Mouse (Mus musculus): ENCODE data around the gene Atf2. TPM values are rescaled to one million over a fixed set of nuclear protein-coding genes. Genes with fewer than 3 reads are reported as not detected.

Atf2 gene
- total and polyA plus RNA-seq, 3 experiments: 15.9 to 40.9 (median 25.8) TPM

- in situ Hi-C loops (cut with MboI; ENCODE audit: low pct_ligation_motif_present, low pct_unique_long_range_greater_than_20kb, low sequenced_read_pairs): loop anchor here (25.0 kb wide), 1 partner anchor 316 kb away; no protein-coding TSS in a partner anchor
- H3K9me3 ChIP-seq (replicated peaks; ENCODE audit: low read length): no peaks in the 10 kb centered on the region
- H3K4me3 ChIP-seq (replicated peaks in 1 of 3; ENCODE audit: low read depth in 2 of 3, low read length in 2 of 3, poor library complexity in 1 of 3): no peak overlapping the region
- no peaks in the 10 kb centered on the region for H3K27me3 ChIP-seq (replicated peaks)
- no peak for DNase-seq (ENCODE audit: extremely low read depth)
- TF ChIP-seq MXI1 (IDR thresholded peaks at IDR 0.05; ENCODE audit: low read depth, low read length) (no peak), MYC (IDR thresholded peaks at IDR 0.05; ENCODE audit: low read depth, low read length) (no peak), TBP (conservative IDR thresholded peaks at IDR 0.05; ENCODE audit: low read depth, low read length) (no peak), NELFE (IDR thresholded peaks at IDR 0.05; ENCODE audit: low read depth, low read length) (no peak), KAT2A (IDR thresholded peaks at IDR 0.05; ENCODE audit: insufficient replicate concordance, low read length) (no peak), JUND (conservative IDR thresholded peaks at IDR 0.05; ENCODE audit: low read depth, low read length) (no peak), POLR2A (IDR thresholded peaks at IDR 0.05; ENCODE audit: low read depth, low read length) (no peak)
- H3K4me1 ChIP-seq (ENCODE audit: control insufficient read depth in 1 of 2, insufficient read depth in 2 of 2): no peaks in the 10 kb centered on the region
- H3K36me3 ChIP-seq (replicated peaks in 1 of 2; ENCODE audit: control insufficient read depth in 1 of 2, insufficient read depth in 1 of 2, low read length in 1 of 2): peaks cover 0 to 26% of the 10 kb centered on the region in 2 experiments
- no peak overlapping the region for H3K27ac ChIP-seq (ENCODE audit: insufficient read depth, low read depth)
- H3K4me2 ChIP-seq (ENCODE audit: insufficient read depth, low read depth, poor library complexity, severe bottlenecking): no peak overlapping the region
- dilution Hi-C loops (cut with MboI; ENCODE audit: extremely low pct_ligation_motif_present, extremely low pct_unique_long_range_greater_than_20kb, low sequenced_read_pairs): no loop called here
- H3K79me2 ChIP-seq (replicated peaks; ENCODE audit: control insufficient read depth, extremely low read depth, insufficient read depth, poor library complexity, severe bottlenecking): peaks cover 14% of the 10 kb centered on the region
- H3K9ac ChIP-seq (ENCODE audit: insufficient read depth, low read depth): no peak overlapping the region
Observed at GRCm38 (mm10) chr2:73877891-73878290, 14.5 kb downstream of the Atf2 start.

- Histone ChIP-seq H3K27ac (ENCODE audit: insufficient read depth, low read depth) (no peak overlapping the region), H3K79me2 (replicated peaks; ENCODE audit: control insufficient read depth, extremely low read depth, insufficient read depth, poor library complexity, severe bottlenecking) (0 out of 2 replicates have a peak, but pooled peaks cover 3% of the 10 kb centered on the region), H3K36me3 (replicated peaks in 1 of 2; ENCODE audit: control insufficient read depth in 1 of 2, insufficient read depth in 1 of 2, low read length in 1 of 2) (peaks cover 0 to 38% of the 10 kb centered on the region in 2 experiments), H3K9ac (ENCODE audit: insufficient read depth, low read depth) (no peak overlapping the region), H3K4me1 (ENCODE audit: control insufficient read depth in 1 of 2, insufficient read depth in 2 of 2) (no peaks in the 10 kb centered on the region), H3K4me3 (replicated peaks in 1 of 3; ENCODE audit: low read depth in 2 of 3, low read length in 2 of 3, poor library complexity in 1 of 3) (no peak overlapping the region), H3K9me3 (replicated peaks; ENCODE audit: low read length) (no peaks in the 10 kb centered on the region), H3K27me3 (replicated peaks) (no peaks in the 10 kb centered on the region), H3K4me2 (ENCODE audit: insufficient read depth, low read depth, poor library complexity, severe bottlenecking) (no peak overlapping the region)
- peak; percentile 51 for DNase-seq (ENCODE audit: extremely low read depth)
- in situ Hi-C loops (cut with MboI; ENCODE audit: low pct_ligation_motif_present, low pct_unique_long_range_greater_than_20kb, low sequenced_read_pairs): no loop called here
- dilution Hi-C loops (cut with MboI; ENCODE audit: extremely low pct_ligation_motif_present, extremely low pct_unique_long_range_greater_than_20kb, low sequenced_read_pairs): no loop called here
- TF ChIP-seq TCF12 (IDR thresholded peaks at IDR 0.05; ENCODE audit: low read depth, low read length) (0 out of 2 replicates have a peak, but pooled peaks have one; percentile 13), CHD2 (IDR thresholded peaks at IDR 0.05; ENCODE audit: low read length) (peak; percentile 82), SMC3 (IDR thresholded peaks at IDR 0.05; ENCODE audit: low read depth, low read length) (peak; percentile 49), CTCF (conservative IDR thresholded peaks at IDR 0.05 in 1 of 2, IDR thresholded peaks at IDR 0.05 in 1 of 2; ENCODE audit: low read depth in 2 of 2, low read length in 2 of 2) (peak; percentile 36 to 69; a peak in 3 of 4 replicates), BHLHE40 (IDR thresholded peaks at IDR 0.05; ENCODE audit: low read depth, low read length) (no peak)
Observed at GRCm38 (mm10) chr2:73867764-73868487, 24.5 kb downstream of the Atf2 start.

- H3K4me3 ChIP-seq (replicated peaks in 1 of 3; ENCODE audit: low read depth in 2 of 3, low read length in 2 of 3, poor library complexity in 1 of 3): no peak overlapping the region
- no peak for DNase-seq (ENCODE audit: extremely low read depth)
- H3K4me1 ChIP-seq (ENCODE audit: control insufficient read depth in 1 of 2, insufficient read depth in 2 of 2): peaks cover 0 to 8% of the 10 kb centered on the region in 2 experiments; a peak in 1 of 4 replicates
- H3K27ac ChIP-seq (ENCODE audit: insufficient read depth, low read depth): no peak overlapping the region
- in situ Hi-C loops (cut with MboI; ENCODE audit: low pct_ligation_motif_present, low pct_unique_long_range_greater_than_20kb, low sequenced_read_pairs) (no loop called here), dilution Hi-C loops (cut with MboI; ENCODE audit: extremely low pct_ligation_motif_present, extremely low pct_unique_long_range_greater_than_20kb, low sequenced_read_pairs) (no loop called here)
- H3K36me3 ChIP-seq (replicated peaks in 1 of 2; ENCODE audit: control insufficient read depth in 1 of 2, insufficient read depth in 1 of 2, low read length in 1 of 2): peaks cover 0 to 15% of the 10 kb centered on the region in 2 experiments
- H3K79me2 ChIP-seq (replicated peaks; ENCODE audit: control insufficient read depth, extremely low read depth, insufficient read depth, poor library complexity, severe bottlenecking): no peaks in the 10 kb centered on the region
- H3K27me3 ChIP-seq (replicated peaks): no peaks in the 10 kb centered on the region
- no peak overlapping the region for H3K4me2 ChIP-seq (ENCODE audit: insufficient read depth, low read depth, poor library complexity, severe bottlenecking)
- no peaks in the 10 kb centered on the region for H3K9me3 ChIP-seq (replicated peaks; ENCODE audit: low read length)
- H3K9ac ChIP-seq (ENCODE audit: insufficient read depth, low read depth): no peak overlapping the region
- TF ChIP-seq MXI1 (IDR thresholded peaks at IDR 0.05; ENCODE audit: low read depth, low read length) (no peak), MEF2A (IDR thresholded peaks at IDR 0.05; ENCODE audit: borderline replicate concordance, low read depth, low read length) (no peak), ETS1 (conservative IDR thresholded peaks at IDR 0.05; ENCODE audit: low read depth, low read length) (no peak), NELFE (IDR thresholded peaks at IDR 0.05; ENCODE audit: low read depth, low read length) (no peak), ZKSCAN1 (IDR thresholded peaks at IDR 0.05; ENCODE audit: borderline replicate concordance, low read depth, low read length) (no peak), GABPA (IDR thresholded peaks at IDR 0.05; ENCODE audit: insufficient replicate concordance, low read depth, low read length) (no peak), RAD21 (IDR thresholded peaks at IDR 0.05; ENCODE audit: low read depth, low read length) (no peak), HCFC1 (IDR thresholded peaks at IDR 0.05; ENCODE audit: low read depth, low read length) (no peak), UBTF (IDR thresholded peaks at IDR 0.05; ENCODE audit: low read depth, low read length) (no peak), CTCF (conservative IDR thresholded peaks at IDR 0.05 in 1 of 2, IDR thresholded peaks at IDR 0.05 in 1 of 2; ENCODE audit: low read depth in 2 of 2, low read length in 2 of 2) (no peak), NRF1 (IDR thresholded peaks at IDR 0.05; ENCODE audit: low read depth, low read length) (no peak), JUND (conservative IDR thresholded peaks at IDR 0.05; ENCODE audit: low read depth, low read length) (no peak), PAX5 (IDR thresholded peaks at IDR 0.05; ENCODE audit: low read length) (no peak), ZC3H11A (IDR thresholded peaks at IDR 0.05; ENCODE audit: low read depth, low read length) (no peak), IRF4 (IDR thresholded peaks at IDR 0.05; ENCODE audit: low read depth, low read length) (no peak)
Observed at GRCm38 (mm10) chr2:73860046-73860624, 32.3 kb downstream of the Atf2 start.
